Mouse (Mus musculus) liver, embryonic 12.5 days (tissue): Measurements from ENCODE around the gene Klrg1. TPM values are rescaled to one million over a fixed set of nuclear protein-coding genes. Genes with fewer than 3 reads are reported as not detected.

Experiments
- ATAC-seq: fragments of 200-750 bp; cut with Nextera tagmentation; 2 replicates; pipeline ENCODE4 v1.8.0; 2017; ENCODE audit warnings: moderate number of reproducible peaks, mild to moderate bottlenecking, moderate library complexity
- H3K27ac ChIP-seq: fragments of 300-500 bp; sonication (generic); 2 replicates; pipeline ENCODE4 v1.5.1; 2016; ENCODE audit warnings: mild to moderate bottlenecking
- H3K27me3 ChIP-seq: fragments of 300-500 bp; sonication (generic); replicated peaks from 2 replicates; pipeline ENCODE4 v1.6.1; 2016; ENCODE audit warnings: mild to moderate bottlenecking, moderate library complexity
- H3K36me3 ChIP-seq: fragments of 300-500 bp; sonication (generic); 2 replicates; pipeline ENCODE4 v1.6.1; 2016; ENCODE audit warnings: mild to moderate bottlenecking, moderate library complexity
- H3K4me1 ChIP-seq: fragments of 300-500 bp; sonication (generic); 2 replicates; pipeline ENCODE4 v1.6.1; 2016
- H3K4me2 ChIP-seq: fragments of 300-500 bp; sonication (generic); 2 replicates; pipeline ENCODE4 v1.6.1; 2016; ENCODE audit warnings: mild to moderate bottlenecking, moderate library complexity
- H3K4me3 ChIP-seq: fragments of 300-500 bp; sonication (generic); 2 replicates; pipeline ENCODE4 v1.5.1; 2016; ENCODE audit warnings: mild to moderate bottlenecking, moderate library complexity
- H3K9ac ChIP-seq: fragments of 300-500 bp; sonication (generic); 2 replicates; pipeline ENCODE4 v1.6.1; 2016; ENCODE audit warnings: mild to moderate bottlenecking, moderate library complexity
- H3K9me3 ChIP-seq: fragments of 300-500 bp; sonication (generic); replicated peaks from 2 replicates; pipeline ENCODE4 v1.6.1; 2016; ENCODE audit warnings: mild to moderate bottlenecking, moderate library complexity
- WGBS: fragments of 180-500 bp; shearing (Covaris S2); methylation state at CpG from one replicate; pipeline ENCODE4 v1.1.7; 2016; ENCODE audit not compliant: insufficient replicate concordance; 5-methylcytosine and 5-hydroxymethylcytosine counted together
- polyA plus RNA-seq: library from polyadenylated mRNA; unstranded; fragments of >200 nt; fragmentation: Nextera tagmentation; extraction: Ambion mirVana; gene quantifications from 2 replicates; pipeline ENCODE4 v1.2.1, GENCODE M21; 2016

The Klrg1 gene
- polyA plus RNA-seq, 1 experiment from 2014 or later: not detected

- no peak overlapping the region for H3K4me2 ChIP-seq
- peaks cover 12% of the 10 kb centered on the region for H3K4me1 ChIP-seq
- no peaks in the 10 kb centered on the region for H3K36me3 ChIP-seq
- no peak overlapping the region for H3K4me3 ChIP-seq
- ATAC-seq: no peak
- H3K9ac ChIP-seq: no peak overlapping the region
- no peaks in the 10 kb centered on the region for H3K9me3 ChIP-seq
- no peak overlapping the region for H3K27ac ChIP-seq
- H3K27me3 ChIP-seq: no peaks in the 10 kb centered on the region
- 65% methylated on average over 4 of the region's 4 CpGs for whole genome bisulfite sequencing
Measured at GRCm38 (mm10) chr6:122302661-122303060, 20.0 kb upstream of the Klrg1 start.

- no peaks in the 10 kb centered on the region for H3K36me3 ChIP-seq
- H3K27ac ChIP-seq: no peak overlapping the region
- peaks cover under 1% of the 10 kb centered on the region; the same call in 1 of the 2 replicates for H3K27me3 ChIP-seq
- no peak overlapping the region for H3K4me2 ChIP-seq
- no peak for ATAC-seq
- H3K9ac ChIP-seq: no peak overlapping the region
- no peaks in the 10 kb centered on the region for H3K9me3 ChIP-seq
- WGBS: 55% methylated on average over 1 of the region's 1 CpGs
- no peak overlapping the region for H3K4me3 ChIP-seq
- H3K4me1 ChIP-seq: peaks cover 15% of the 10 kb centered on the region
Measured at GRCm38 (mm10) chr6:122302121-122302520, 19.4 kb upstream of the Klrg1 start.

GRCm38 (mm10) chr6:122299621-122300133 lies 17.0 kb upstream of the Klrg1 start:
- no peaks in the 10 kb centered on the region for H3K36me3 ChIP-seq
- H3K4me3 ChIP-seq: no peak overlapping the region
- H3K9me3 ChIP-seq: no peaks in the 10 kb centered on the region
- WGBS: 15% methylated on average over 3 of the region's 3 CpGs
- no peak for ATAC-seq
- H3K9ac ChIP-seq: no peak overlapping the region
- H3K27ac ChIP-seq: no peak overlapping the region
- H3K4me1 ChIP-seq: peaks cover 19% of the 10 kb centered on the region
- peaks cover 5% of the 10 kb centered on the region; the same call in 1 of the 2 replicates for H3K27me3 ChIP-seq
- no peak overlapping the region for H3K4me2 ChIP-seq

DNA sequence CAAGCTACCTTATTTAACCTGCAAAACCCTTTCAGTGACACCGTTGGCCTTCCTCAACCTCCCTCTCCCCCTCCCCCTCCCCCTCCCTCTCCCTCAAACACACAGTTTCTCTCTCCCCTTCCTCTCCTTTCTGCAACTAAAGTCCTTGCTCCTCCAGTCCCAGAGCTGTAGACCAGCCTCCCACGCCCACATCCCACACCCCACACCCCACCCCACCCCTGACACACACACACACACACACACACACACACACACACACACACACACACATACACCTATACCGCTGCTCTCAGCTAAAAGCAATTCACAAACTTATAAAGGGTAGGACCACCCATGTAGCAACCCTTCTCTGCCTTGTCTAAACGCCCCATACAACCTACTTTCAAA lies 15.5 kb upstream of the Klrg1 start:
- no peak for ATAC-seq
- H3K4me1 ChIP-seq: peaks cover 19% of the 10 kb centered on the region
- peaks cover 5% of the 10 kb centered on the region; the same call in 1 of the 2 replicates for H3K27me3 ChIP-seq
- H3K4me2 ChIP-seq: peak overlapping the region; percentile 70
- H3K9ac ChIP-seq: no peak overlapping the region
- no peaks in the 10 kb centered on the region for H3K9me3 ChIP-seq
- H3K4me3 ChIP-seq: no peak overlapping the region
- 64% methylated on average over 4 of the region's 4 CpGs for WGBS
- no peak overlapping the region for H3K27ac ChIP-seq
- H3K36me3 ChIP-seq: no peaks in the 10 kb centered on the region

- peak; percentile 67 for ATAC-seq
- whole genome bisulfite sequencing: 9% methylated on average over 25 of the region's 25 CpGs
Measured at GRCm38 (mm10) chr6:122297279-122298222, 14.9 kb upstream of the Klrg1 start.

GRCm38 (mm10) chr6:122296918-122297278 lies 14.2 kb upstream of the Klrg1 start:
- Histone ChIP-seq H3K36me3 (no peaks in the 10 kb centered on the region), H3K9ac (no peak overlapping the region), H3K27ac (no peak overlapping the region)

More at GRCm38 (mm10) chr6:122297279-122298222, 14.9 kb upstream of the Klrg1 start:
- 0 out of 2 replicates have a peak overlapping the region, but pooled peaks have one; percentile 7 for H3K27ac ChIP-seq
- peaks cover 5% of the 10 kb centered on the region; the same call in 1 of the 2 replicates for H3K27me3 ChIP-seq
- no peaks in the 10 kb centered on the region for H3K36me3 ChIP-seq
- H3K4me1 ChIP-seq: peaks cover 19% of the 10 kb centered on the region
- peak overlapping the region; percentile 51; the same call in 1 of the 2 replicates for H3K9ac ChIP-seq
- no peaks in the 10 kb centered on the region for H3K9me3 ChIP-seq
- H3K4me3 ChIP-seq: peak overlapping the region; percentile 47
- peak overlapping the region; percentile 70 for H3K4me2 ChIP-seq

GRCm38 (mm10) chr6:122295242-122295641 lies 12.6 kb upstream of the Klrg1 start:
- no peaks in the 10 kb centered on the region for H3K9me3 ChIP-seq
- H3K36me3 ChIP-seq: no peaks in the 10 kb centered on the region
- no peak for ATAC-seq
- WGBS: 39% methylated on average over 9 of the region's 9 CpGs
- no peak overlapping the region for H3K4me2 ChIP-seq
- no peak overlapping the region for H3K27ac ChIP-seq
- peaks cover 19% of the 10 kb centered on the region for H3K4me1 ChIP-seq
- no peak overlapping the region for H3K4me3 ChIP-seq
- peaks cover 5% of the 10 kb centered on the region; the same call in 1 of the 2 replicates for H3K27me3 ChIP-seq
- no peak overlapping the region for H3K9ac ChIP-seq

More at GRCm38 (mm10) chr6:122296918-122297278, 14.2 kb upstream of the Klrg1 start:
- WGBS: 24% methylated on average over 3 of the region's 3 CpGs
- H3K4me1 ChIP-seq: peaks cover 19% of the 10 kb centered on the region
- H3K4me3 ChIP-seq: peak overlapping the region; percentile 47
- H3K4me2 ChIP-seq: peak overlapping the region; percentile 70
- no peaks in the 10 kb centered on the region for H3K9me3 ChIP-seq
- ATAC-seq: no peak
- H3K27me3 ChIP-seq: peaks cover 5% of the 10 kb centered on the region; the same call in 1 of the 2 replicates

DNA sequence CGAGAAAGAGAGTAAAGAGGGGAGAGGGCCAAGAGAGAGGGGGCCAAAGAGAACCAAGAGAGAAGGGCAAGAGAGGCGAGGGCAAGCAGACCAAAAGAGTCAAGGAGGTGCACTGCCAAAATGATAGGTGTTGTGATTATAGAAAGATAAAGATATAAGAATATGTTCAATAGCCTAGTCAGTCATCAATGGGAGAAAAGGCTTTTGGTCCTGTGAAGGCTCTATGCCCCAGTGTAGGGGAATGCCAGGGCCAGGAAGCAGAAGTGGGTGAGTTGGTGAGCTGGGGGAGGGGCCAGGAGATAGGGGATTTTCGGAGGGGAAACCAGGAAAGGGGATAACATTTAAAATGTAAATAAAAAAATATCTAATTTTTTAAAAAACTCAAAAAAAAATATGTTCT lies 11.6 kb upstream of the Klrg1 start:
- Histone ChIP-seq H3K9ac (no peak overlapping the region), H3K4me1 (peaks cover 14% of the 10 kb centered on the region), H3K4me3 (no peak overlapping the region), H3K36me3 (no peaks in the 10 kb centered on the region), H3K4me2 (no peak overlapping the region), H3K9me3 (no peaks in the 10 kb centered on the region), H3K27ac (no peak overlapping the region), H3K27me3 (peaks cover 5% of the 10 kb centered on the region; the same call in 1 of the 2 replicates)
- WGBS: 41% methylated on average over 3 of the region's 3 CpGs
- ATAC-seq: no peak

DNA sequence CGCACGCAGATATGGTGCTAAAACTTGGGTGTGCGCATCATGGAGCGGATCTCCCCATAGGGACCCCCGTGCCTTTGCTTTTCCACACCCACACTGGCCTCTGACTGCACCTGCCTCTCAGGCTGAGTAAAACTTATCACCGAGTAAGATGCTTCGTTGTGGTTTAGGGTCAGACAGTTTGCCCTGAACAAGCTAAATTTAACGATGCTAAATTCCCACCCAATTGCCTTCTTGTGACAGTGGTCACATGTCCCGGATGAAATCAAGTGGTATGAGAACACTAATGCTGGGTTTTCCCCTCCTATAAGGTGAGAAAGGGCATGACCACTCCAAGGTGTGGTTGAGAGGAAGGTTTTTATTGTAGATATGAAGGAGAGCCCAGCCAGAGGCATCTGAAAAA lies 11.1 kb upstream of the Klrg1 start:
- H3K36me3 ChIP-seq: no peaks in the 10 kb centered on the region
- no peaks in the 10 kb centered on the region for H3K9me3 ChIP-seq
- peaks cover 5% of the 10 kb centered on the region; the same call in 1 of the 2 replicates for H3K27me3 ChIP-seq
- no peak overlapping the region for H3K4me3 ChIP-seq
- no peak for ATAC-seq
- no peak overlapping the region for H3K27ac ChIP-seq
- H3K9ac ChIP-seq: no peak overlapping the region
- H3K4me1 ChIP-seq: peaks cover 14% of the 10 kb centered on the region
- WGBS: 57% methylated on average over 9 of the region's 9 CpGs
- no peak overlapping the region for H3K4me2 ChIP-seq

DNA sequence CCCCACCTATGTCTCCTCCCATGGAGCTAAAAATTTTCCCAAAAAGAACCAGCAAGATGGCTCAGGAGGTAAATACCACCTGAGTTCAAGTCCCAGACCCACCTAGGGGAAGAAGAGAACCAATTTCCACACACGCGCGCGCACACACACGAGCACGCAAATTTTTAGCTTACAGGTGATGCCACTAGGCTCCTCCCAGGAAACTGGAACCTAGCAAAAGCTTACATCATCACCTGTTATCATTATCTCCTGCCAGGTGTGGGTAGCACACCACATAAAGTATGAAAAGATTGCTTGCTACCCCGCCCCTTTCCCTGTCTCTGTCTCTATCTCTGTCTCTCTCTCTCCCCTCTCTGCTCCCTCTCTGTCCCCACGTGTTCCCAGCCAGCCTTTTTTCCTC lies 10.4 kb upstream of the Klrg1 start:
- Histone ChIP-seq H3K36me3 (no peaks in the 10 kb centered on the region), H3K4me1 (peaks cover 12% of the 10 kb centered on the region), H3K9ac (no peak overlapping the region), H3K27ac (no peak overlapping the region), H3K4me2 (no peak overlapping the region), H3K9me3 (no peaks in the 10 kb centered on the region), H3K27me3 (peaks cover 5% of the 10 kb centered on the region; the same call in 1 of the 2 replicates), H3K4me3 (no peak overlapping the region)
- 77% methylated on average over 8 of the region's 8 CpGs for WGBS
- ATAC-seq: no peak

DNA sequence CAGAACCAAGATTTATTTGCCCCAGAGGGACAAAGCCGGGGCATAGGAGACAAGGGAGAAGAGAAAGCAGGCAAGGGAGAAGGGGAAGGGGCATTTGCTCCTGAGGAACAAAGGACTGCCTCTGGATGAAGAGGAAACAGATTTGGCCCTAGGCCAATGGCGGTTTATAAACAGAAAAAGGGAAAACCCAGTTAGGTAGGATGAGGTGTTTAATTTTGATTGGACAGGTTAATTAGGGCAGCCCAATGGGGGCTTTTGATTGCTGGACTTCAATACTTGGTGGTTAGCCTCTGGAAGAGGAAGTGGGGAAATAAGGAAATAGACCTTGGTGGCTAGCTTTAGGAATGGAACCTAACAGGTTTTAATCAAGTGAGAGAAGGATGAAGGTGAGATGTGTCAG lies 9.5 kb upstream of the Klrg1 start:
- no peaks in the 10 kb centered on the region for H3K36me3 ChIP-seq

DNA sequence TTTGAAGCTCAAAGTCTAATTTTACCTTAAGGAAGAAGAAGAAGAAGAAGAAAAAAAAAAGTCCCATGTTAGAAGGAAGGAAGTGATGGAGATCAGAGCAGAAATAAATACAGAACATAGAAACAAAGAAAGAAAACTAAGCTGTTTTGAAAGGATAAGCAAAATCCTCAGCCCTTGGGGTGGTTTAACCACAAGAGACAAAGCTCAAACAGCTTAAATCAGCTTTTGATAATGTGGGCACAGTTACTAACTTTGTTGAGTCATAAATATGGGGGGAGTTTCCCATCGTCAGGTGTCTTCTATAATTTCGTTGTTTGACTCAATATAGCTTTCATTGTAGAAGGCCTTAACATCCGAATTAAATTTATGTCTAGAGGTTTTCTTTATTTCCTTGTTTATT lies 9.1 kb upstream of the Klrg1 start:
- Histone ChIP-seq H3K9ac (no peak overlapping the region), H3K27ac (no peak overlapping the region), H3K4me1 (no peaks in the 10 kb centered on the region), H3K36me3 (no peaks in the 10 kb centered on the region), H3K4me3 (no peak overlapping the region), H3K9me3 (no peaks in the 10 kb centered on the region), H3K4me2 (no peak overlapping the region), H3K27me3 (peaks cover under 1% of the 10 kb centered on the region; the same call in 1 of the 2 replicates)
- 52% methylated on average over 3 of the region's 3 CpGs for WGBS
- no peak for ATAC-seq

More for the DNA sequence above, 9.5 kb upstream of the Klrg1 start:
- Histone ChIP-seq H3K27ac (no peak overlapping the region), H3K27me3 (peaks cover 5% of the 10 kb centered on the region; the same call in 1 of the 2 replicates), H3K4me3 (no peak overlapping the region), H3K4me2 (no peak overlapping the region), H3K9ac (no peak overlapping the region), H3K4me1 (0 out of 2 replicates have a peak, but pooled peaks cover 4% of the 10 kb centered on the region), H3K9me3 (no peaks in the 10 kb centered on the region)
- no peak for ATAC-seq
- 57% methylated on average over 2 of the region's 2 CpGs for WGBS
